In the genomic region with DNA sequence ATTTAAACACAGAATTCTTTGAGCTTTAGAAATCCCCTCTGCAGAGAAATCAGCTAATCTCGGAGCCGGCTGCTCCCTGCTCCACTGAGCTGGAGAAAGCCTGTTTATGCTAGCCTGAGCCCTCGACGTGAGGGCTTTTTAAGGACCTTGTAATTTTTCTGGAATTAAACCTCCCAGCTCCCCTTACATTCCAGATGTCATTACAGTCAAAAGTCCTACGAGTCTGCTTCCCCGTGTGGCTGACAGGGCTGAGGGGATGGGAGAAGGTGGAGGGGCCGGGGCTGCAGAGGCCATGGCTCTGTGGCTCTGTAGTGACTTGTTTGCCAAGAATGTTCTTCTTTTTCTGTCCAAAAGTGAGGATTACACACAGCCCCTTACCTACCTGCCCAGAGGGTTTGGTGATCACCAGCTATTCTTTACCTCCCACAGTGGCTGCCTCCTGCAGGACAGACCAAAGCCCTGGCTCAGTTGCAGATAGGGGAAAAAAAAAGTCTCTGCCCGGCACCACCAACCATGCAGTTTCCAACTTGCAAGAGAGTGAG, we compare ENCODE assay signal across 10 mouse cellular contexts. TPM values are rescaled to one million over a fixed set of nuclear protein-coding genes. Genes with fewer than 3 reads are reported as not detected.
DNase-seq lines count a peak whose midpoint lies in the region; ATAC-seq and TF ChIP-seq lines count a peak whose summit lies in the region.
"Had no signal": no experiment of that assay in that cellular context is flagged by ENCODE, and none has a peak within 500 bp of the region (broad histone marks: within the 10 kb centered on the region; RNA-seq: fewer than 3 reads in every experiment).

No protein-coding gene starts in this region.

- no peak for ATAC-seq in lung, embryonic 16.5 days (ENCODE audit: low read depth)
- ATAC-seq in forebrain, embryonic 13.5 days = no peak

- H3K27ac ChIP-seq in lung, embryonic 16.5 days (ENCODE audit: low read length) = peak overlapping the region; percentile 94
- peak overlapping the region; percentile 91 for H3K27ac ChIP-seq in forebrain, embryonic 13.5 days
- H3K27ac ChIP-seq in olfactory bulb, adult 2 months (ENCODE audit: insufficient read depth, low read depth, low read length) = 0 out of 2 replicates have a peak overlapping the region, but pooled peaks have one; percentile 18

- H3K9me3 ChIP-seq in lung, embryonic 16.5 days (ENCODE audit: control insufficient read depth, low read length) = no peaks in the 10 kb centered on the region
- no peaks in the 10 kb centered on the region for H3K9me3 ChIP-seq in forebrain, embryonic 13.5 days (replicated peaks)
- H3K9me3 ChIP-seq: megakaryocyte, embryonic 14.5 days had no signal

- no peak overlapping the region for H3K4me3 ChIP-seq in lung, embryonic 16.5 days (ENCODE audit: low read length)
- H3K4me3 ChIP-seq in lung, adult 2 months (replicated peaks; ENCODE audit: extremely low read depth, low read depth, low read length) = no peak overlapping the region
- no peak overlapping the region for H3K4me3 ChIP-seq in forebrain, embryonic 13.5 days
- H3K4me3 ChIP-seq in olfactory bulb, adult 2 months (ENCODE audit: insufficient read depth, low read depth, low read length) = no peak overlapping the region

- H3K4me1 ChIP-seq in lung, embryonic 16.5 days (replicated peaks; ENCODE audit: control insufficient read depth, insufficient read depth, low read length) = peaks cover 70% of the 10 kb centered on the region
- H3K4me1 ChIP-seq in lung, adult 2 months (ENCODE audit: control insufficient read depth, insufficient read depth, low read length) = peaks cover 27% of the 10 kb centered on the region
- peaks cover 84% of the 10 kb centered on the region for H3K4me1 ChIP-seq in forebrain, embryonic 13.5 days
- peaks cover 60% of the 10 kb centered on the region for H3K4me1 ChIP-seq in olfactory bulb, adult 2 months (ENCODE audit: control insufficient read depth, insufficient read depth, low read length)

- no peak for TF ChIP-seq CTCF in lung, adult 2 months (IDR thresholded peaks at IDR 0.05; ENCODE audit: insufficient read depth, low read length)
- no peak for TF ChIP-seq CTCF in olfactory bulb, adult 2 months (IDR thresholded peaks at IDR 0.05; ENCODE audit: insufficient read depth, low read depth, low read length)

- 32% methylated on average over 8 of the region's 8 CpGs for WGBS in lung, embryonic 16.5 days
- WGBS in lung, adult 2 months = 34% methylated on average over 8 of the region's 8 CpGs
- 10% methylated on average over 8 of the region's 8 CpGs for WGBS in forebrain, embryonic 13.5 days
- WGBS in olfactory bulb, adult 2 months = 29% methylated on average over 8 of the region's 8 CpGs

- peak overlapping the region; percentile 61 for H3K9ac ChIP-seq in lung, embryonic 16.5 days (ENCODE audit: low read length)
- peak overlapping the region; percentile 61 for H3K9ac ChIP-seq in forebrain, embryonic 13.5 days

- intact Hi-C loops in left cerebral cortex, postnatal 14 days (cut with DNase I) = no loop called here

- H3K36me3 ChIP-seq in lung, embryonic 16.5 days (ENCODE audit: control insufficient read depth, insufficient read depth, low read length) = no peaks in the 10 kb centered on the region
- H3K36me3 ChIP-seq in forebrain, embryonic 13.5 days (ENCODE audit: poor library complexity, severe bottlenecking) = peaks cover 8% of the 10 kb centered on the region; the same call in 1 of the 2 replicates

- no peak for DNase-seq in lung, adult 2 months
- DNase-seq in kidney, postnatal 10 days = peak; percentile 60
- no peak for DNase-seq in retina, embryonic 14.5 days (ENCODE audit: low spot score)
- no peak for DNase-seq in thymus, postnatal 25 days
- DNase-seq in left cerebral cortex, postnatal 14 days (ENCODE audit: low spot score in 2 of 2) = no peak
- DNase-seq: adrenal gland, postnatal 14 days had no signal

- no peak overlapping the region for H3K4me2 ChIP-seq in lung, embryonic 16.5 days (ENCODE audit: low read depth, low read length)
- H3K4me2 ChIP-seq in forebrain, embryonic 13.5 days = peak overlapping the region; percentile 69

- no peak for TF ChIP-seq POLR2A in lung, adult 2 months (IDR thresholded peaks at IDR 0.05; ENCODE audit: borderline replicate concordance, extremely low read depth, low read depth, low read length)
- no peak for TF ChIP-seq POLR2A in olfactory bulb, adult 2 months (IDR thresholded peaks at IDR 0.05; ENCODE audit: insufficient read depth, low read depth, low read length)

- H3K27me3 ChIP-seq in lung, embryonic 16.5 days (ENCODE audit: control insufficient read depth, insufficient read depth, low read depth, low read length) = no peaks in the 10 kb centered on the region
- no peaks in the 10 kb centered on the region for H3K27me3 ChIP-seq in forebrain, embryonic 13.5 days
- H3K27me3 ChIP-seq: megakaryocyte, embryonic 14.5 days had no signal

RNA-seq across cellular contexts. Expression of gene Trim8, which starts 29.0 kb away (rescaled TPM):
- 22.4 and 24.9 TPM in 2 replicates for polyA plus RNA-seq in lung, embryonic 16.5 days (2015; fragmentation: Nextera tagmentation; extraction: Ambion mirVana)
- 87.2 and 115 TPM in 2 replicates for polyA plus RNA-seq in lung, adult 2 months (2012; rRNA removed)
- 22.5 and 22.6 TPM in 2 replicates for polyA plus RNA-seq in forebrain, embryonic 13.5 days (2015; fragmentation: Nextera tagmentation; extraction: Ambion mirVana)
- polyA plus RNA-seq in olfactory bulb, adult 2 months (2012; ENCODE audit: insufficient read depth, insufficient read length, low replicate concordance, missing spikeins) = not detected in 2 replicates
- total RNA-seq in left cerebral cortex, postnatal 14 days (2021) = 100 to 1,000 TPM; 103 to 110 TPM

RNA-seq across cellular contexts. Expression of gene Arl3, which starts 42.5 kb away (rescaled TPM):
- polyA plus RNA-seq in lung, embryonic 16.5 days (2015; fragmentation: Nextera tagmentation; extraction: Ambion mirVana) = 113 and 118 TPM in 2 replicates
- 21.5 and 27.1 TPM in 2 replicates for polyA plus RNA-seq in lung, adult 2 months (2012; rRNA removed)
- 233 and 245 TPM in 2 replicates for polyA plus RNA-seq in forebrain, embryonic 13.5 days (2015; fragmentation: Nextera tagmentation; extraction: Ambion mirVana)
- polyA plus RNA-seq in olfactory bulb, adult 2 months (2012; ENCODE audit: insufficient read depth, insufficient read length, low replicate concordance, missing spikeins) = not detected in 2 replicates
- total RNA-seq in left cerebral cortex, postnatal 14 days (2021) = 100 to 1,000 TPM; 103 to 116 TPM

RNA-seq across cellular contexts. Expression of gene Sfxn2, which starts 42.6 kb away (rescaled TPM):
- polyA plus RNA-seq in lung, embryonic 16.5 days (2015; fragmentation: Nextera tagmentation; extraction: Ambion mirVana) = 24.6 and 28.4 TPM in 2 replicates
- 3.8 and 6.5 TPM in 2 replicates for polyA plus RNA-seq in lung, adult 2 months (2012; rRNA removed)
- 12.4 and 13.2 TPM in 2 replicates for polyA plus RNA-seq in forebrain, embryonic 13.5 days (2015; fragmentation: Nextera tagmentation; extraction: Ambion mirVana)
- not detected in 2 replicates for polyA plus RNA-seq in olfactory bulb, adult 2 months (2012; ENCODE audit: insufficient read depth, insufficient read length, low replicate concordance, missing spikeins)
- total RNA-seq in left cerebral cortex, postnatal 14 days (2021) = 1 to 10 TPM; 4.1 to 6.0 TPM

Comparison
In these comparisons a context has a peak if more than half of its experiments do, and no peak if none do; other contexts are left out.
1. H3K27ac ChIP-seq: peak in every context shown above with its lines; median percentile 94 in lung, embryonic 16.5 days; 91 in forebrain, embryonic 13.5 days; 18 in olfactory bulb, adult 2 months.